Mouse (Mus musculus): ENCODE measurements around the gene Zmiz1.

DNA sequence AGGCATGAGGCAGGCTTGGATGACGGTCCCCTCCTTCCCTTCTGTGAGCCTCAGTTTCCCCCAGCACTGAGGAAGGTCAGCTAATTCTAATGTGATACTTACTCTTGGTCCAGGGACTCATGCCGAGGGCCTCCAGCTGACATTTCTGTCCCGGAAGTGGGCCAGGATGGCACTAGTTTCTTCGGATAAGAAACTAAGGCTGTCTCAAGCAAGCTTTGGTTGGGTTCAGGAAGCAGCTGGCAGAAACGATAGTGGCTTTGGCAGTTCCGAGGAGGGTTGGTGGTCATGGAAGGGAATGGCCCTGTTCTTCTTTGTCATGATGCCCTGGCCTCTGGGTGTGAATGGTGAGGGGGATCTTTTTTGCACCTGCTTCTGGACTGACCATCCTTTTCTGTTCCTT is 236.1 kb downstream of the Zmiz1 start:
- TF ChIP-seq CTCF (IDR thresholded peaks at IDR 0.05; ENCODE audit: low read depth, low read length) (no peak), POLR2A (IDR thresholded peaks at IDR 0.05; ENCODE audit: insufficient read depth, low read length) (no peak)
